Mouse (Mus musculus): ENCODE data around the gene Asic2. TPM values are rescaled to one million over a fixed set of nuclear protein-coding genes. Genes with fewer than 3 reads are reported as not detected.

Gene Asic2
- total RNA-seq, 2 experiments from 2014 or later: 0.21 to 0.23 TPM

DNA sequence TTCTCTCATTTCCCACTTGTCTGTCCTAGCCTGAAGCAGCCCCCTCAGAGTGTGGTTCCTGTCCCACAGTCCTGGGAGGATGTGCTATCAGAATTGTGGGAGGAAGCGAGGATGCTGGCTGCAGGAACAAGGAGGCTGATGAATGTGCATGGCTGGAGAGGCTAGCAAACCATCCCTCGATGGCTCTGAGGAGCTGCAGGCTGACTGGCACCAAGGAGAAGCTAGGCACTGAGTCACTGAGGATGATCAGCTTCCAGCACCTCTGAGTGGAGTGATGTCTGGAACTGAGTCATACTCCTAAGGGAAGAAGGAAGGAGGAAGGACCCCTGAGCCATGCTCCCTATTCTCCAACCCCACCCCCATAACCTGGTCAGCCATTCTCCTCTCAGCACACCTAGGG, 246.2 kb downstream of the Asic2 start:
- DNase-seq: no peak

DNA sequence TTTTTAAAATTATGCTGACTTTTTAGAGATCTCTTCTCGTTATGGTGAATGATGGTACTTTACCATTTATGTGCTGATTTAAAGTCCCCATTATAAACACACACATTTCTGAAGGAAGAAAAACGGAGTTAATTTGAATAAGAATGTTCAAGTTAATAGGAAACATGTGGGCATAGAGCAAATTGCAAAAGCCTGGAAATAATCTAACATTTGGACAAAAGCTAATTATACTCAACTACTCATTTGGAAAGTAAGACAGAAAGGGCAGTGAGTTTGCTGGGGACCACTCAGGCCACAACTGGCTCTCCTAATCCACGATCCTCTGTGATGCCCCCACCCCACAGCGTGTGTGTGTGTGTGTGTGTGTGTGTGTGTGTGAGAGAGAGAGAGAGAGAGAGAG, 253.5 kb downstream of the Asic2 start:
- no peak for DNase-seq

DNA sequence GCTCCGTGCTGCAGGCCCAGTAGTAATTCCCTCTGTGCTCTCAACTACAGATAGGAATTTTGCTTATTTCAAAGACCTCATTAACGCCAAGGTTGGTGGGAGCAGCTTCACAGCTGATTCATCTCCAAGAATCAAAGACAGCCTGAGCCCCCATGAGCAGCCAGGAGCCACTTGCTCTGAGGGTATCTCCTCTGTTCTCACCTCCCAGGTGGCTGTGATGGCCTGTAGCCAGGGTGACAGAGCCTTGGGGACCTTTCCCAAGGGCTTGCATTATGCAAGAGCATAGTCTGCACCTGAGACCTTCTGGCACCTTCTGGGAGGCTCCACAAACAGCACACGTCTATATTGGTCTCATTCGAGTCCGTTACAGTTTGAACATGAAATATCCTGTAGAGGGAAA, 261.3 kb downstream of the Asic2 start:
- no peak for DNase-seq

DNA sequence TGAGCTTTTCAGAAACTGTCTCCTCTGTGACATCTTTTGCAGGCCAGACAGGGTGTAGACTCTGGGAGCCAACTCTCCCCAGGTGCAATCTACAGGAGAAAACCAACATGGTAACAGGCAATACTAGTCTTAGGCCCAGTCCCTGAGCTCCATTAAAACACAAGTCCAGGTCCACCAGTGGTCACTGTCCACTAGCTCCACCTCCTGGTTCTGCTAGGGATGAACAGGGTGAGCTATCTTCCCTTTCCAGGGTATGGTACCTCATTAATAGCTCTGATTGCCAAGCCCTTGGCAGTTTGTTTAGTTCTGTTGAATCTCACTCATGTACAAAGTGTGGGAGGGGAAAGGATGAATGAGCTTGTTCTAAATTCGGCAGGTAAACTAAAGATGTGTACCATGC, 270.2 kb downstream of the Asic2 start:
- no peak for DNase-seq

DNA sequence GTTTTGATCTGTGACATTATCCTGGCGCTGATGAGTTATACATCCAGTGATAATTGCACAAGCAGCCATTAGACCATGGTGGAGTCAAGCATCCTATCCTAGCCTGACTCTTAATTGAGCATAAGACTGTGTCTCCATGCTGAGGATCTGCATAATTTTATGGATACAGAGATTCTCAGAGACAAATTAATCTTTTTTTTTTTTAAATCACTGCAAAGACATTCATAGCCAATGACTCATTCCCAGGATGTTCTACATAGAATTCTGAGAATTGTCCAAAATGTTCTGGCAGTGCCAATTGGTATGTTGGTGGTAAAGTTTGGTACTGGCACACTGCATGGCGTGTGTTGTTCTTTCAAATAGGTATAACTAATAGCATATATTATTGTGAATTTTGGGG, 272.8 kb downstream of the Asic2 start:
- DNase-seq: no peak

DNA sequence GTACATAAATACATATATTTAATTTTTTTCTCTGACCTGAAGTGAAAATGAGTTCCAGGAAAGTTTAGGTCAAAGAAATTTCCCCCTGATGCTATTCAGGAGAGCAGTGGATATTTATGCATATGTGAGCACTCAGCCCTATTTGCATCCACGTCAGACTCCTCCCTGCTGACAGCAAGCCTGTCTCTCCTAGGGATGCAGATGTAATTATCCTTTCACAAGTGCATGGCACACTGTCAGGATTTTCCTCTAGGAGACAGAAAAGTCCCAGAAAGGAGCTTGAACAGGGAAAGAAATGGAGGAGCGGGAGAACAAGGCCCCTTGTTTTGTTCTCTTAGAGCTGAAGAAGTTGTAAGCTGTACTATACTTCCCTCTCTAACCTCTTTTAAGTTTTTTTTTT, 287.7 kb downstream of the Asic2 start:
- DNase-seq: no peak

DNA sequence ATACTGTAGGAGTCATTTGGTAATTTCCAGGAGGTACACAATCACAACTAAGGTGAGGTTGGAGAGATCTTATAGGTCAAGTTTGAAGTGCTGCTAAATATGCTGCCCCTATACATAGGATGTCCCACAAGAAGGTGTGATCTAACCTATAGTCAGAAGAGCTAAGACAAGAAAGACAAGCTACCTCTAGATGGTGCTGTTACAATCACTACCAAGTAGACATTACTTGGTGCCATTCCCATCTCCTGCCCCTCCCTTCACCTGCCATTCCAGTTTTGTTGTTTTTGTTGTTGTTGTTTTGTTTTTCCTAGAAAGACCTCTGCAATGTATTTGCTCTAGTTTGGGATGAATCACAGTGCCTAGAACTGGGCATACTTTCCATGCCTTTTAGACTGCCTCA, 296.5 kb downstream of the Asic2 start:
- DNase-seq: no peak

DNA sequence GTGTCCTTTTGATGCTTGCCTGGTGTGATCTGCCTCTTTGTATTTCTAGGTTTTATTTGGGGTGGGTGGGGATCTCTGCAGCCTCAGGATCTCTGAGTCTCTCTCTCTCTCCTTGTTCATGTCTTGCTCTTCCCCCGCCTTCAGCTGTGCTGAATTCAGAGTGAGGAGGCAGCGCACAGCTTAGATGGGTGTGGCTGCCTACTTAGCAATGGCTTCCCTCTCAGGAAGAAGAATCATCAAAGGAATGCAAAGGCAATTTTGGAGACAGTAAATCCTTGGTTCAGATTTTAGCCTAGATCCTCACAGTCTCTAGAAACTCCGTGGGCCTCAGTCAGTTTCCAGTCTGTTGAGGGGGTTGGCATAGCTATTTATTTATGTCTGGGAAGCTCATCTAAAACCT, 297.8 kb downstream of the Asic2 start:
- no peak for DNase-seq

DNA sequence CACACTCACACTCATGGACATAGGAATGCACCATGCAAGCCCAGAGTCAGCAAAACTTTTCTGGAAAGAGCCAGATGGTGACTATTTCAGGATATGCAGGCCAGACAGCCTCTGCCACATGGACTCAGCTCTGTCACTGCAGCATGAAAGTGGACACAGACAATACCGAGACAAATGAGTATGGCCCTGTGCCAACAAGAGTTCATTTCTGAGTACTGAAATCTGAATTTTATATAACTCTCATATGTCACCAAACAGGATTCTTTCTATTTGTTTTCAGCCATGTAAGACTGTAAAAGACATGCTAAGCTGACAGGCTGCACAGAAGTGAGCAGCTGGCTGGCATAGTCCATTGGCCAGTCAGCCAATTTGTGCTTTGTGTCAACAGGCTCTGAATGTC, 309.4 kb downstream of the Asic2 start:
- DNase-seq: peak; percentile 8

DNA sequence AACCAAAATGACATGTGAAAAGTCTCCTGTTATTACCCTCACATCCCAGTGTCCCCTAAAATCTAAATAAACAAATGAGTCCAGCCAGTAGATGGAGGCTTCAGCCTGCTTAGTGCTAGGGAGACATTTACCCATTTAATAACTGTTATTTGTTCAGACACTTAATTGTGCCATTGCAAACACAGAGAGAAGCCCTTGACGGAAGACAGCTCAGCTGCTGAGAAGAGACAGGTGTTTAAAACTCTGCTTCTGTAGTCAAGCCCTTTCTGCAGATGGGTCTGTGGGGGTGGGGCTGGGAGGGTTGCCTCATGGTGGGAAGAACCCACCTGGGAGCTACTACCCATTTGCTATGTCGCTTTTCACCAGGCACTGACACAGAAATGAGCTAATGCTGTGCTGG, 311.1 kb downstream of the Asic2 start:
- DNase-seq: no peak

DNA sequence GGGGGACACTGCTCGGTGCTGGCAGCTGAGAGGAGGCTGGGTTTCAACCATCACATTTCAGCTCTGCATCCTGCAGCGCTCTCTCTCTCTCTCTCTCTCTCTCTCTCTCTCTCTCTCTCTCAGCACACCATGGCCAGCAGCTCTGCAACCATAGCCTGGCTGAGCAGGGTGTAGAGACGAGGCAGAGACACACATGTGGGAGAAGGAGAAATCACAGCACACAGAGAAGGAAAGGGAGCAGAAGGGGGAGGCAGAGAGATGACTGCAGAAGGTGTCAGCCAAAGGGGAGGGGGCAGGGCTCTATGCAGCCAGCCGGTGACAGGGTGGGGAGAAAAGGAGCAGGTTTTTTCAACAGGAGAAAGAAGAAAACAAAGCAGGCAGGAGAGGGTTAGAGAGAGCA, 320.4 kb downstream of the Asic2 start:
- no peak for DNase-seq

DNA sequence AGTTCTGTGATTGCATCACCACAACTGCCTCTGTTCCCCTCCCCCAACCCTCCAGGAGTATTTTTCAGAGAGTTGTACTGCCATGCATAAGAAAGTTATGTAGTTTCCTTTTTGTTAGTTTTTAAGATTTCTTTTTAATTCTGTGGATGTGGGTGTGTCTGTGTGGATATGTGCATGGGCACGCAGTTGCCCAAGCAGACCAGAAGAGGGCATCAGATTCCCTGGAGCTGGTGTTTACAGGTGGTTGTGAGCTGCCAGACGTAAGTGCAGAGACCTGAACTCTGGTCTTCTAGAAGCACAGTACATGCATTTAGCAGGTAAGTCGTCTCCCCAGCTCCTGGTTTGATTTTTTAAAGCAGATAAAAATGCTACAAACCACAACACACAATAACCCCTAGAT, 322.7 kb downstream of the Asic2 start:
- DNase-seq: no peak

DNA sequence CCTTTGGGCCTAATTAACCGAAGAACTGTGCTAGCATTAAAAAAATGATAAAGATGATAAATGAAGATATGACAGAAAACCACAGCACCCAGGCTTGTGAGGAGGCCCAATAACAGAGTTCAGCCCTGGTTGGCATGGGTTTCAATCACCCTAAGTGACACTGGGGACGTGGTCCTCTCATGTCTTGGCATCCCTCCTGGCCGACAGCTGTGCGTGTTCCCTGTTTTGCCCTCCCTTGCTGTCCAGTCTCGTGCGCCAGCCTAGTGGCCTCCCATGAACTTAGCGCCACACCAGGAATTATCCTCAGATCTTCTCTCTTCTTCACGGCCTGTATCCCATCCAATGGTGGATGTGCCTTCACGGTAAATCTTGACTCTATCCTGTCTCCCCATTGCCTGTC, 331.9 kb downstream of the Asic2 start:
- peak; percentile 27 for DNase-seq

DNA sequence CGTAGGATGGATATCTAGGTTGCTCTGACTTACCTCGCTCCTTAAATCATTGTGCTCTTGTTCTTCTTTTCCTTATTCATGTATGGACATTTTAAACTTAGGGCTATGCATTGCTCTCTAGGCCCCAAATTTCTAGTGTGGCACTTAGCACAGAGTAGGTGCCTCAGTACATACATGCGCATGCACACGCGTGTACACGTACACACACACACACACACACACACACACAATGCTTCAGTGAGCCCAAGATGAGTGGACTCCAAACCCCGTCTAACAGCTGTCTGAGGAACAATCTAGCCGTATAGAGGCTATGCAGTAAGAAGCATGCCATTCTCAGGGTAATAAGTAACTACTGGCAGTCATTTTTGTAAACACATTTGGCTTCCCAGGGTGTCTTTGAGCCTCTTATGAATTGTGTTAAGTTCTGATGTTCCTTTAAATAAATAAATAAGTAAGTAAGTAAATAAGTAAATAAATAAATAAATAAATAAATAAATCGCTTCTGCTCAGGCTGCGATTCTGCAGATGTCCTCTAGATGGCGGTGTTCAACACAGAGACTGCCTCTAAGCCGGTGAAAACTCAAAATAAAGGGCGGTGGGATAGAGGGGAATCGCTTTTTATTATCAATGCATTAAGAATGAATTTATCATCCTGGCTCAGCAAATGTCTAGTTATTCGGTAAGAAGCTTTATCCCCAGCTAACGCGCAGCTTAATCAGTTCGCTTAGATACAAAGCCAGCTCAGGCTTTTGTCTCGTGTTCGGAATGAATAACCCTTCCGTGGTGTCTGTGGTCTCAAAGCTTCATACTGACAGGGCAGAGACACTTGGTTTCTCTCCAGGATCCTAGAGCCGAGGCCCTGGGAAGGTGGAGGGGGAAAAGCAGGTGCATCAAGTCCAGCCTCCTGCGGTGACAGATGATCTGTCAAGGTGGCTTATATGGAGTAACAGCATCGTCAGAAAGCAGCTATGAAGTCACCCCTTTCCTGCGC, 333.6 kb downstream of the Asic2 start:
- DNase-seq: peak; percentile 49

DNA sequence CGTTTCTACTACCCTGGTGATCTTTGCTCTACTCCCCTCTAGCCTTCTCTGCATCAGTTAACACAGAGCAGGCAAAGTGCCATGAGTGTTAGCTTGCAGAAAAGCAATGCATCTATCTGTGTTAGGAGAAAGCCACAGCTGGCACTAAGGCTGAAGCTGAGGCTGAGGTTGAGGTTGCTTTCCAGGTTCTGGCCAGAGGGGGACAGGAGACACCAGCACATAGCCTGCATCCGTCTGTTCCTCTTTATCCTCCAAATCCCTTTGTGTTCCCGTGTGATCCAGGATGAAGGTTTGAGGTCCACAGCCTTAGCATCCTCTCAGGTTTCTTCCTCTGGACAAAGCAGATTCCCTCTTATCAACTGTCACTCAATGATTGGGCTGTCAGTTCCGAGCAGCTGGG, 343.1 kb downstream of the Asic2 start:
- no peak for DNase-seq

DNA sequence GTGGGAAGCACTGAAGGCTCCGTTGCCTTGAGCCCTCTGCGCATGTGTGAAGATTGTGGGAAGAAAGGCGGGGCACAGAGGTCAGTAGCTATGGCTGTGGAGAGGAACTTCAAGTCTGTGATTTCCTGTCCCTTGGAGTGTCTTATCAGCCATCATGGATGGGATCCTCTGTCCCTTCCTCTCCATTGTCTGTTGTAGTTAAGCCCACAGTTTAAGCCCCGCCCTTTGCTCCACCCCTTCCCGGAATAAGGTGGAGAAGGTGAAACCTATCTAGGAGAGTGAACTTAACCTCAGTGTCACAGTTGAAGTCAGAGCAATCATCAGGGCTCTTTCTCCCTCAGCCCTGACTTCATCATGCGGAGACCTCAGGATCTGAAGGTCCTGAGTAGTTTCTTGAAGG, 347.7 kb downstream of the Asic2 start:
- no peak for DNase-seq

DNA sequence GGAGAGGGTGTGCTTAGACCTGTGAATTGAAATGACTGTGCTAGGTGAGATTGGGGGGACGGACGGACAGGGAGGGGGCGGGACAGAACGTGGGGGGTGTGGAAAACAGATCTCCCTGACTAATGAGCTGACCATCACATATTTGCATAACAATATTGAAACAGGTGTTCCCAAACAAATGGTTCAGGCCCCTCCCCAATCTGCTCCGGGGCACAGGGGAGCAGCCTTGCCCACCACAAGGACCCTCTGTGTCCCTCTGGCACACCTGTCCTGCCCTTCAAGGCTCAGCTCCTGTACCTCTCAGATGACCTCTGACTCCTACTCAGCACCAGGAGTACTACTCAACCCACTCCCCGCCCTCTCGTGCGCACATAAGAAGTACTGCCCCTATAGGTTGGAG, 351.8 kb downstream of the Asic2 start:
- DNase-seq: no peak

DNA sequence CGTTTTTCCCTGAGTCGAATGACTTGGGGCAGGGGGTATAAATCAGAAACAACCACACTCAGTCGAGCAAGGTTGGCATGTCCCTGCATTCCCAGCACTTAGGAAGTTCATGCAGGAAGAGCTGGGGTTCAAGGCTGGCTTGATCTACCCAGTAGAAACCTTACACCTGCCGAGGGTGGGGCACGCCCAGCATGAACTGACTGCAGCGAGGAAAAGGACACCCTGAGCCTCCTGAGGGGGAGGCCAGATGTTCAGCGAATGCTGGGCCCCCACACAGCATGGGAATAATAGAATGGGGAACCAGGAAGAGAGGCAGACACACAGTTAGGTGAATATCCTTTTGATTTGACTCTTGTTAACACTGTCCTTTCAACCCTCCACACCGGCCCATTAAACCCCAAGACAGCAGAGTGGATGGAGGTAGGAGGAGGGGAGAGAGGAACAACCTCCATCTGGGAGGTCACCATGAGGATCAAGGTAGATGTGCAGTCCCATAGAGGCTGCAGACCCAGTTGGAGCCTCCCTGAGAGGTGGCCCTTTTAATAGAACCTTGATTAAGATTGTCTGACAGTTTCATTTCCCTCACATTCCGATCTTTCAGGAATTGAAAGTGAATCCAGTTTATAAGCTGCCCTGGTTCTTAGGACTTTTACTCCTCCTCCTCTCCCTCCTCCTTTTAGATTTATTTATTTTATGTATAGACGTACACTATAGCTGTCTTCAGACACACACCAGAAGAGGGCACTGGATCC, 354.2 kb downstream of the Asic2 start:
- no peak for DNase-seq

DNA sequence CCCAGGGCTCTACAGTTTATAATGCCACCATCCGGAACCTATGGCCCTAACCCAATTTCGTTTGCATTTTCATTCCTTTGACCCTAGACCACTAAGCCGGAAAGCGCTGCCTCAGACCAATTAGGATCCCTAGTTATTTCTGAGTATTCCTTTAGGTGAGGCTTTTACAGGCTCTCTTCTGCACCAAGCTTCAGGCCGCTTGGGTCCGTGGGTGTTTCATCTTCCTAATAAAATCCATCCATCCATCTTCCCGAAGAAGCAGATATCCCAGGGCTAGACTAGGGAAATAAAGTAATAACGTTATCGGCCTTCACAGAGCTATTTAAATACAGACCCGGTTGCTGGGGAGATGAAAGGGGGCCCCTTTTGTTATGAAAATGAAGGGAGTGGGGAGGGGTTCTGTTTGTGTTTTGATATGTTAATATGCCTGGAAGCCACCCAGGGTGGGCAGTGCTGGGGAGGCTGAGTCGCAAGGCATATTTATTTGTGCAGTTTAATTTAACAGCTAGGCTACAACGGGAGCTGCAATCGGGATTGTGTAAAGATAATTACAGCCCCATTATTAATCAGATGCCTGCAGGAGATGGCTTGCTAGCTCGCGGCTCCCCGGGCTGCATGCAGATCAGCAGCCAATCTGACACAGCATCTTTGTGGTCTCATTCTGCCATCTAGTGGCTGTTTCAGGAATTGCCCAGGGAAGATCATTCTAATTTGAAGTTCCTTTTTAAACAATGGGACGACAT, 355.3 kb downstream of the Asic2 start:
- peak; percentile 79 for DNase-seq

DNA sequence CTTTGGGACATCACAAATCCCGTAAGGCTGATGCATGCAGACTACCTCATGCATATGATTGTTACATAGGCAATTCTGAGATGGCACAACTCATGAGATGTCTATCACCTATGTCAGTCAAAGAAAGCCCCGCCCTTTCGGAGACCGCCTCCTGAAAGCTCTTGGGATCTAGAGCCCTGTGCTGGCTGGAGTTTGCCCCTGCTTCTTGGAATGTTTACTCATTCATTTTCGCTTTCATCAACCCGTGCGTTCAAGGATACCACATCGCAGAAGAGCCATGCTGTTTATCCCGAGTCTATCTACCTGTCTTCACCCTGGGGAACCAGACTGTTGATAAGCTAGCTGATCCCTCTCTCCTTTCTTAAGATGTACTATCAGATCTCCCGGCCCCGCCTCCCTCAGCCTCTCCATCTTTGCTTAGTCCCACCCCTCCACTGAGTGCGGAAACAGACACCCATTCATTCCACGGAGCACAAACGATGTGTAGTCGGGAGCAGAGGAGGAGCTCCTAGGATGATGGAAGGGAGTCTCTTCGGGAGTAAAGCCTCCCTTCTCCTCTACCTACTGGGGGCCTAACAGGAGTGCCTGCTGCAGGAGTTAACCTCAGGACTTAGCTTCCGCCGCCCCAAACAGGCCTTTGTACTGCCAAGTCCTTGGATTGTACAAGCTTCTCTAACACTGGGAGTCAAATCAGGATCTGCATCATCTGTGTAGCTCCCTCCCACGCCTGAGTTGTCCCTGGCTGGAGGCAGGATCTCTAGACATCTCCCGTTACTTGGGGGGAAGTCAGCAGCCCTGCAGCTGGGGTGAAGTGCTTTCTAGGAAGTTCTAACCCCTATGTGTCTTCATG, 356.1 kb downstream of the Asic2 start:
- no peak for DNase-seq

DNA sequence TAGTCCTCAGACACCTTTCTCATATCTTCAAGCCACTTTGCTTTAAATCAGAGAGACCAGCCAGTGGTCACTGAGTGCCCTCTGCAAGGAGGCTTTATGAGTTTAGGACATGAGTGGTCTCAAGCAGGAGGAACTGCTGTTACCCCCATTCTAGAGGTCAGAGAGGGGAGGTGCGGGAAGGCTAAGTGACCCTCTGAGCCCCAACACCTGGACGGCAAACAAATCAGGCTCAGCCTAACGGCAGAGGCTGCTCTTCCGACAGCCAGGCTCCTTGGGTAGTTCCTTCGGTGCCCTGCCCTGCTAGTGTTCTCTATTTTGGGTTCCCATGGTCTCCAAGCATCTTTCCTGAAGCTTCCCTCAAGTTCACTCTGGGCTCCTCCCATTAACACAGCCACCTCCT, 357.8 kb downstream of the Asic2 start:
- DNase-seq: no peak

DNA sequence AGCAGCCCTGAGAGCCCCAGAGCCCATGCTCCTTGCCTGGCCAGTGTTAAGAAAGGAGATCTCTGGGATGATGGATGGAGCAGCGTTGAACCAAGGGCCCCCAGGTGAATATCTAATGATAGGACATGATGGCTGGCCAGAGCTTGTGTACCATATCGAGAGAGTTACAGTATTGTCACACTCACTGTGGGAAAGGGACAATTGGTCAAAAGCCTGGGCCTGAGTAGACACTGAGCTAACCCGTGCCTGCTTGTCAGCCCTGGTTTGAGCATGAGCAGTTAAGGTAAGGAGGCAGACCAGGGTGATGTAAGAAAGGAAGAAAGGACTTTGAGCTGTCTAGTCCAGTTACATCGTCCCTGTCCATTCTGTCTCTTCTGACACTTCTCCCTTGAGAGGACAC, 365.3 kb downstream of the Asic2 start:
- no peak for DNase-seq

Measured in gastrocnemius, postnatal 10 days (tissue).